Mouse (Mus musculus) T-helper 17 cell (primary cell): ENCODE results near the gene Lce1e.
"Not testable (repeated sequence)": the region's sequence is repeated elsewhere in the genome, so short reads cannot be mapped to it uniquely, and the experiment has no call there.

Experiments used
- in situ Hi-C, 2 experiments: fragments of 300-600 bp; cut with MboI, MseI; formaldehyde crosslinking; loops; 1 replicate in 1 of 2; 2 replicates in 1 of 2; pipeline ENCODE4 v1.15.1; 2025; ENCODE audit warnings: high pct_unique_total_duplicates in 2 of 2

The Lce1e gene

GRCm38 (mm10) chr3:92708974-92709373, at the start of gene Lce1e:
Gene Lce1e (minus strand): TSS chr3:92709074.
- in situ Hi-C loops: no loop called here

- in situ Hi-C loops: no loop called here
These were observed 44.3 kb upstream of the Lce1e start for GRCm38 (mm10) chr3:92753197-92753596.

DNA sequence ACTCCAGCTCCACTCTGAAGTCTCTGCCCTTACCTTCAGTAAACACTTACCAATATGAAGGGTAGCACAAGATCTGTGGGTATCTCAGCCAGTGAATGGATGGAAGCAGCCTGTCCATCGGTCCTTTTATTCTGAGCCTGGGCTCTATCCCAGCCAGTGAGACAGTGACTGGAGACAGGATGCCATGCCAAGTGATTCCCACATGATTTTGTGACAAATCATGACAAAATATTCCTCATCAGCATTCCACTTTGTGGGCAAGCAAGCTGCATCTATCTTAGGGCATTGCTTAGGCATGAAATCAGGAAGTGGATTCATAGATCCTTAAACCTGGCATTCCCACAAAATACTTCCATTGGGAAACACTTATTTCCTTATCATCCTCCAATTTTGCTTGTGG, 43.4 kb upstream of the Lce1e start, which contains the start of gene Lce1g:
Gene Lce1g (minus strand): TSS at position 101 of the 400 bp plus-strand sequence.
- in situ Hi-C loops: no loop called here

DNA sequence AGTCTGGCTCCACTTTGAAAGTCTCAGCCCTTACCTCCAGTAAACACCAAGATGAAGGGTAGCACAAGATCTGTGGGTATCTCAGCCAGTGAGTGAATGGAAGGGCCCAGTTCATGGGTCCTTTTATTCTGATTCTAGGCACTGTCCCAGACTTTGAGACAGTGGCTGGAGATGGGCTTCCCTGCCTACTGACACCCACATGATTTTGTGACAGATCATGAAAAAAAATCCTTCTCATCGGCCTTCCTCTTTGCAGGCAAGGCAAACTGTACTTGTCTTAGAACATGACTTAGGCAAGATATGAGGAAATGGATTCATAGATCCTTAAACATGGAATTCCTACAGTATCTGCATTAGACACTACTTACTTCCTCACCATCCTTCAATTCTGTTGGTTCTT, 30.1 kb upstream of the Lce1e start, which contains the start of gene Gm38119:
Gene Gm38119 (minus strand): TSS at position 101 of the 400 bp plus-strand sequence.
- in situ Hi-C loops: no loop called here

DNA sequence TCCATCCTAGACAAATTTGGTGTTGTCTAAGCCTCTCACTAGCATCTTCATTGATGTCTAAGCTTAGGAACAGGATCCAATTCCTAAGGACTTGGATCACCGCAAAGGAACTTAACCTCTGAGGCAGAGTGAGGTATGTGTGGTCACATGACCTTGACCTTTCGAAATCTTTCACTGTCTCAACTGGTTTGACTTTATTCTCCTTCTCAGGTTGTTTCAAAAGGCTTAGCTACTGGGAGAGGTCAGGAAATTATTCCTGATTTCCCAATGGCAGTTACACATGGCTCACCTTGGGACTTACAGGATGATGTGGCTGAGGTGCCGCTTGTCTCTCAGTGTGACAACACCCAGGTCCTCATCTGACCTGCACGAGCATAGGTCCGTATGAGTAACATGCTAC, 13.8 kb upstream of the Lce1e start:
- in situ Hi-C loops: no loop called here

DNA sequence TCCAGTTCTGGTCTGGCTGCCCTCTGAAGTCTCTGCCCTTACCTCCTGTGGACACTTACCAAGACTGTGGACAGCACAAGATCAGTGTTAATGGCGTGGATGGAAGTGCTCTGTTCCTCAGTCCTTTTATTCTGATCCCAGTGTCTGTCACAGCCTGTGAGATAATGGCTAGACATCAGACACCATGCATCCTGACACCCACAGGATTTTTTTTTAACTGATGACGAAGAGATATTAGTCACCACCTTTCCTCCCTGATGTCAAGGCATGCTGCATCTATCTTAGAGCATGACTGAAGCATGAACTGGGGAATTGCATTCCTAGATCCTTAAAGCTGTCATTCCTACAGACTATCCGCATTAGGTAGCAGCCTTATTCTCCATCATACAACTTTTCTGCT, 11.4 kb upstream of the Lce1e start, which contains the start of gene Lce1f:
Gene Lce1f (minus strand): TSS at position 101 of the 400 bp plus-strand sequence.
- in situ Hi-C loops: no loop called here

- in situ Hi-C loops: no loop called here
These were observed 6.2 kb upstream of the Lce1e start for GRCm38 (mm10) chr3:92715122-92715521.

DNA sequence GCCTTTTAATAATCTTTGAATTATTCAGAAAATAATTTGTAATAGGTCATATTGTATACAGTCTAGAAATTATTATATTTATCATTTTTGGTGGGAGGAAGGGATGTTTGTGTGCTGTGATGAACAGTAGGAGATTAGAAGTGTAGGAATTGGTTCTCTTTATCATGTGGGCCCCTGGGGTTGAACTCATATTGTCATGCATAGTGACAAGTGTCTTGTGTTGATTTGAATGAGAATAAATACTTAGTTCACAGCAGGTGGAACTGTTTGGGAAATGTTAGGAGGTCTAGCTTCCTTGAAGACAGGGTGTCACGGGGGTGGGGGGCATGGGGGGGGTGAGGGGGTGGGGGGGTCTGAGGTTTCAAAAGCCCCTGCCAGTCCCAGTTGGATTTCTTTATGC, 14.3 kb downstream of the Lce1e start:
- in situ Hi-C loops: no loop called here

DNA sequence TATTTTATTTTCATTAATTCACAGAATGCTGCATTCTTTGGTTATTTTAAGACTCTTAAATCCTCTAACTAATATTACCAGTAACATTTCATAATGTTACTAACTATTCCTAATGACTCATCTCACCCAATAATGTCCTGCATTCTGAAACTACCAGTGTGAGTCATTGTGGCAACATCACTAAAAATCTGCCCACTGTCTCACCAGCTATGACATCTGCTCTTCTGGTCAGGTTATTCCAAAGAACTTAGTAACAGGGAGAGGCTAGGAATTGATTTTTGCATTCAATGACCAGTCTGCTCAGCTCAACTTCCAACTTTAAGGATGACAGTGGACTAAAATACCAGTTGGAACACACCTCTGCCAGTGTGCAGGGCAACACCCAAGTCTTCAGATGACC, 17.2 kb downstream of the Lce1e start:
- in situ Hi-C loops: no loop called here

DNA sequence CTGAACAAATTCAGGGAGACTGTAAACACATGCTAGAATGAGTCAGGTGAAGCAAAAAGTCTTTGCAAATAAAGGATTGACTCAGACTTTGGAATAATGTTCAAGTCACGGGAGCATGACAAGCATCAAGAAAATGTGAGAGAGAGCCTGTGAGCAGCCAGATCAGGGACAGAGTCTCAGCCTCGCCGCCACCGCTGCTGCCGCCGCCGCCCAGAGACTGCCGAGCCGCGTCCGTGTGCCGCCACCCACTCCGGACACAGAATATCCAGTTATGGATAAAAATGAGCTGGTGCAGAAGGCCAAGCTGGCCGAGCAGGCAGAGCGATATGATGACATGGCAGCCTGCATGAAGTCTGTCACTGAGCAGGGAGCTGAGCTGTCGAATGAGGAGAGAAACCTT, 19.7 kb downstream of the Lce1e start:
- in situ Hi-C loops: not testable (repeated sequence)

GRCm38 (mm10) chr3:92687110-92687509, 21.8 kb downstream of the Lce1e start, which contains the start of gene Lce1d:
Gene Lce1d (minus strand): TSS chr3:92687210.
- in situ Hi-C loops: no loop called here

GRCm38 (mm10) chr3:92678947-92679346, 29.9 kb downstream of the Lce1e start, which contains the start of gene Lce1c:
Gene Lce1c (plus strand): TSS chr3:92679247.
- in situ Hi-C loops: no loop called here

DNA sequence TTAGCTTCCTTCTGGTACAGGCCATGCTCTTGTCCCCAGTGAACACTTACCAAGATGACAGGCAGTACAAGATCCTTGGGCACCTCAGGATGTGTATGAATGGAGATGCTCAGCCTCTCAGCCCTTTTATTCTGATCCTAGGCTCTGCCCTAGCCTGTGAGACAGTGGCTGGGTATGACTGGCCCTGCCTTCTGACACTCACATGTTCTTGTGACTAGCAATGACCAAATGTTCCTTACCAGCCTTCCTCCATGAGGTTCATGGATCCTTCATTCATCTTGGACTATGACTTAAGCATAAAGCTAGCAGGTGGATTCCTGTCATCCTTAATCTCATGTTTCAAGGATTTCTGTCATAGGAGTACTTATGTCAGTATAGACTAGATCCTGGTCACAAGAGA, 38.7 kb downstream of the Lce1e start, which contains the start of gene Lce1a2:
Gene Lce1a2 (minus strand): TSS at position 101 of the 400 bp plus-strand sequence.
- in situ Hi-C loops: no loop called here
